Mouse (Mus musculus): ENCODE measurements at regions not wholly inside any gene's neighbourhood (a gene's known extent, or its start where the extent isn't known, plus 50 kb on each side); places are given as distances from the start of the nearest gene placed in this dataset.
"Not testable (repeated sequence)": the region's sequence is repeated elsewhere in the genome, so short reads cannot be mapped to it uniquely, and the experiment has no call there.

DNA sequence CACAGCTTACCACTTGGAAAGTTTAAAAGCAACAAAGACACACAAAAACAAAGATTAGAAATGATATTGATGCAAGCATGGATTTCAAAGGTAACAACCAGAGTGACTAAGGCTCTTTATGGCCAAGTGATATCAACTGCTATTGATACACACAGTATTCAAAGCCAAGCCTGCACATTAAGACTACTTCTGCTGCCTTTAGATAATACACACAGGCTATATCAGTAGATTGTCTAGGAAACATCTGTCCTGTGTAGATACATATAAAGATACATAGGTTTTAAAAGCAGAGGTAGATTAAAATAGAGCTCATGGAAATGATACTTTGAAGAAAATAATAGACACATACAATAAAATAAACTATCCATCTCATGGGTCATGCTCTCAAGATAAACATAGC is 1111.6 kb downstream of the Diaph3 start:
- H3K4me1 ChIP-seq (ENCODE audit: control insufficient read depth in 1 of 2, insufficient read depth in 2 of 2, low read length in 2 of 2) = peaks cover 0 to 3% of the 10 kb centered on the region in 2 experiments; a peak in 1 of 4 replicates
- H3K9ac ChIP-seq (ENCODE audit: control insufficient read depth, low read depth, low read length, poor library complexity, severe bottlenecking) = no peak overlapping the region
- no peak overlapping the region for H3K4me3 ChIP-seq (ENCODE audit: control insufficient read depth in 1 of 2, insufficient read depth in 1 of 2, low read depth in 2 of 2, low read length in 2 of 2)
- TF ChIP-seq E2F4 (IDR thresholded peaks at IDR 0.05; ENCODE audit: borderline replicate concordance, low read depth, low read length) (no peak), POLR2AphosphoS5 (IDR thresholded peaks at IDR 0.05; ENCODE audit: borderline replicate concordance, low read depth, low read length) (no peak), TCF12 (IDR thresholded peaks at IDR 0.05; ENCODE audit: low read depth, low read length) (peak; percentile 87), ETS1 (IDR thresholded peaks at IDR 0.05; ENCODE audit: low read depth, low read length) (no peak), GATA1 (IDR thresholded peaks at IDR 0.05; ENCODE audit: low read depth, low read length) (peak; percentile 47; the same call in 1 of the 2 replicates), CTCF (IDR thresholded peaks at IDR 0.05 in 2 of 3, conservative IDR thresholded peaks at IDR 0.05 in 1 of 3; ENCODE audit: control insufficient read depth in 1 of 3, insufficient read depth in 1 of 3, low read depth in 2 of 3, low read length in 3 of 3, poor library complexity in 1 of 3, severe bottlenecking in 1 of 3) (no peak), RAD21 (IDR thresholded peaks at IDR 0.05; ENCODE audit: low read depth, low read length) (no peak), RCOR1 (IDR thresholded peaks at IDR 0.05; ENCODE audit: low read depth, low read length) (no peak), MAFK (IDR thresholded peaks at IDR 0.05; ENCODE audit: borderline replicate concordance, low read depth, low read length) (no peak), EP300 (IDR thresholded peaks at IDR 0.05; ENCODE audit: low read depth in 1 of 2, low read length in 2 of 2) (peak; percentile 38 to 61; a peak in 2 of 4 replicates), ZNF384 (IDR thresholded peaks at IDR 0.05; ENCODE audit: low read depth, low read length) (no peak), MAZ (IDR thresholded peaks at IDR 0.05; ENCODE audit: low read depth, low read length) (no peak), ELF1 (IDR thresholded peaks at IDR 0.05; ENCODE audit: low read depth, low read length) (no peak), CHD1 (IDR thresholded peaks at IDR 0.05; ENCODE audit: low read depth, low read length) (no peak), KAT2A (conservative IDR thresholded peaks at IDR 0.05; ENCODE audit: low read depth, low read length) (no peak), HCFC1 (IDR thresholded peaks at IDR 0.05; ENCODE audit: low read depth, low read length) (no peak), ZKSCAN1 (IDR thresholded peaks at IDR 0.05; ENCODE audit: low read depth, low read length) (no peak), MYC (IDR thresholded peaks at IDR 0.05; ENCODE audit: low read depth, low read length) (no peak), CHD2 (IDR thresholded peaks at IDR 0.05; ENCODE audit: low read length) (no peak), MAX (IDR thresholded peaks at IDR 0.05; ENCODE audit: low read length) (no peak), MYB (IDR thresholded peaks at IDR 0.05; ENCODE audit: low read depth, low read length) (no peak)
- no peak for DNase-seq (ENCODE audit: low read depth, low spot score)
- no peaks in the 10 kb centered on the region for H3K79me2 ChIP-seq (ENCODE audit: control insufficient read depth, insufficient read depth, low read length, poor library complexity)
- H3K27ac ChIP-seq (ENCODE audit: control insufficient read depth, low read depth, low read length) = no peak overlapping the region
- no peaks in the 10 kb centered on the region for H3K27me3 ChIP-seq (ENCODE audit: control insufficient read depth in 1 of 2, insufficient read depth in 2 of 2, low read length in 2 of 2)
- no peaks in the 10 kb centered on the region for H3K9me3 ChIP-seq (replicated peaks; ENCODE audit: insufficient read depth, low read length)
- peaks cover 0 to 5% of the 10 kb centered on the region in 2 experiments; a peak in 2 of 4 replicates for H3K36me3 ChIP-seq (ENCODE audit: control insufficient read depth in 1 of 2, insufficient read depth in 2 of 2, low read length in 2 of 2)

- H3K27ac ChIP-seq (ENCODE audit: control insufficient read depth, low read depth, low read length); H3K36me3 ChIP-seq (ENCODE audit: control insufficient read depth in 1 of 2, insufficient read depth in 2 of 2, low read length in 2 of 2); H3K79me2 ChIP-seq (ENCODE audit: control insufficient read depth, insufficient read depth, low read length, poor library complexity); H3K27me3 ChIP-seq (ENCODE audit: control insufficient read depth in 1 of 2, insufficient read depth in 2 of 2, low read length in 2 of 2); H3K4me3 ChIP-seq (ENCODE audit: control insufficient read depth in 1 of 2, insufficient read depth in 1 of 2, low read depth in 2 of 2, low read length in 2 of 2); H3K9ac ChIP-seq (ENCODE audit: control insufficient read depth, low read depth, low read length, poor library complexity, severe bottlenecking); H3K4me1 ChIP-seq (ENCODE audit: control insufficient read depth in 1 of 2, insufficient read depth in 2 of 2, low read length in 2 of 2); H3K9me3 ChIP-seq (replicated peaks; ENCODE audit: insufficient read depth, low read length): not testable (repeated sequence)
- DNase-seq (ENCODE audit: low read depth, low spot score) = peak; percentile 27
- TF ChIP-seq ELF1 (IDR thresholded peaks at IDR 0.05; ENCODE audit: low read depth, low read length) = peak; percentile 75; the same call in 1 of the 2 replicates
Observed at GRCm38 (mm10) chr14:86017611-86018010, 1123.4 kb downstream of the Diaph3 start.

Data from MEL (cell line).